Mouse (Mus musculus): ENCODE results near the gene Prrg2. TPM values are rescaled to one million over a fixed set of nuclear protein-coding genes. Genes with fewer than 3 reads are reported as not detected.
"Not testable (repeated sequence)": the region's sequence is repeated elsewhere in the genome, so short reads cannot be mapped to it uniquely, and the experiment has no call there.

The Prrg2 gene
- polyA plus RNA-seq, 1 experiment from 2014 or later = 20.5 TPM

GRCm38 (mm10) chr7:45026256-45026655 is 36.2 kb downstream of the Prrg2 start:
- no peaks in the 10 kb centered on the region for H3K27me3 ChIP-seq (replicated peaks)
- 63% methylated on average over 2 of the region's 2 CpGs for WGBS
- no peak overlapping the region; the same call in 1 of the 2 replicates for H3K27ac ChIP-seq

GRCm38 (mm10) chr7:45025601-45026220 is 36.8 kb downstream of the Prrg2 start:
- no peak for ATAC-seq (ENCODE audit: insufficient read depth, low FRiP score, low read depth)
- Histone ChIP-seq H3K4me1 (peaks cover 8% of the 10 kb centered on the region; the same call in 1 of the 2 replicates), H3K9ac (no peak overlapping the region), H3K36me3 (peaks cover 35% of the 10 kb centered on the region), H3K27me3 (replicated peaks) (no peaks in the 10 kb centered on the region), H3K27ac (peak overlapping the region; percentile 12; the same call in 1 of the 2 replicates), H3K4me2 (no peak overlapping the region), H3K9me3 (no peaks in the 10 kb centered on the region), H3K4me3 (replicated peaks) (no peak overlapping the region)
- WGBS = 66% methylated on average over 8 of the region's 8 CpGs

More at GRCm38 (mm10) chr7:45026256-45026655, 36.2 kb downstream of the Prrg2 start:
- H3K9ac ChIP-seq = no peak overlapping the region
- H3K4me2 ChIP-seq = no peak overlapping the region
- no peak for ATAC-seq (ENCODE audit: insufficient read depth, low FRiP score, low read depth)
- no peaks in the 10 kb centered on the region for H3K9me3 ChIP-seq
- peaks cover 41% of the 10 kb centered on the region for H3K36me3 ChIP-seq
- H3K4me1 ChIP-seq = peaks cover 5% of the 10 kb centered on the region; the same call in 1 of the 2 replicates
- no peak overlapping the region for H3K4me3 ChIP-seq (replicated peaks)

GRCm38 (mm10) chr7:45024281-45025248 is 37.9 kb downstream of the Prrg2 start:
- H3K9ac ChIP-seq = no peak overlapping the region

GRCm38 (mm10) chr7:45023711-45024110 is 38.8 kb downstream of the Prrg2 start:
- not testable (repeated sequence) for ATAC-seq (ENCODE audit: insufficient read depth, low FRiP score, low read depth); H3K9me3 ChIP-seq; H3K9ac ChIP-seq; H3K4me2 ChIP-seq; H3K27ac ChIP-seq; H3K27me3 ChIP-seq (replicated peaks); H3K4me3 ChIP-seq (replicated peaks)
- Histone ChIP-seq H3K4me1 (peaks cover 17% of the 10 kb centered on the region), H3K36me3 (peaks cover 17% of the 10 kb centered on the region)
- WGBS = 77% methylated on average over 5 of the region's 5 CpGs

More at GRCm38 (mm10) chr7:45024281-45025248, 37.9 kb downstream of the Prrg2 start:
- no peak overlapping the region for H3K27ac ChIP-seq
- no peak overlapping the region for H3K4me3 ChIP-seq (replicated peaks)
- H3K4me1 ChIP-seq = peaks cover 9% of the 10 kb centered on the region; the same call in 1 of the 2 replicates
- H3K36me3 ChIP-seq = peaks cover 24% of the 10 kb centered on the region
- H3K4me2 ChIP-seq = no peak overlapping the region
- WGBS = 82% methylated on average over 15 of the region's 15 CpGs
- ATAC-seq (ENCODE audit: insufficient read depth, low FRiP score, low read depth) = no peak
- H3K27me3 ChIP-seq (replicated peaks) = no peaks in the 10 kb centered on the region
- no peaks in the 10 kb centered on the region for H3K9me3 ChIP-seq

- H3K36me3 ChIP-seq = no peaks in the 10 kb centered on the region
- no peak for ATAC-seq (ENCODE audit: insufficient read depth, low FRiP score, low read depth)
- no peak overlapping the region for H3K27ac ChIP-seq
- no peak overlapping the region for H3K9ac ChIP-seq
- H3K9me3 ChIP-seq = no peaks in the 10 kb centered on the region
- peaks cover 18% of the 10 kb centered on the region for H3K4me1 ChIP-seq
- H3K4me2 ChIP-seq = no peak overlapping the region
- H3K27me3 ChIP-seq (replicated peaks) = no peaks in the 10 kb centered on the region
- 70% methylated on average over 9 of the region's 9 CpGs for WGBS
- no peak overlapping the region for H3K4me3 ChIP-seq (replicated peaks)
Measured at GRCm38 (mm10) chr7:45020225-45020624, 42.3 kb downstream of the Prrg2 start.

GRCm38 (mm10) chr7:45019031-45019571 is 43.4 kb downstream of the Prrg2 start:
- H3K9ac ChIP-seq = no peak overlapping the region; the same call in 1 of the 2 replicates

GRCm38 (mm10) chr7:45017242-45018061 is 45.0 kb downstream of the Prrg2 start, which contains the start of gene Rras:
Gene Rras (plus strand): TSS chr7:45017961.
- peaks cover 11% of the 10 kb centered on the region; the same call in 1 of the 2 replicates for H3K36me3 ChIP-seq
- H3K27ac ChIP-seq = peak within 1 kb of the TSS; percentile 100
- peak within 1 kb of the TSS; percentile 87 for H3K4me3 ChIP-seq (replicated peaks)
- peak within 1 kb of the TSS; percentile 90 for H3K4me2 ChIP-seq
- peak; percentile 91 for ATAC-seq (ENCODE audit: insufficient read depth, low FRiP score, low read depth)
- WGBS = under 1% methylated on average over 36 of the region's 36 CpGs
- no peaks in the 10 kb centered on the region for H3K9me3 ChIP-seq
- H3K4me1 ChIP-seq = peaks cover 30% of the 10 kb centered on the region
- H3K9ac ChIP-seq = peak within 1 kb of the TSS; percentile 60
- no peaks in the 10 kb centered on the region for H3K27me3 ChIP-seq (replicated peaks)

More at GRCm38 (mm10) chr7:45019031-45019571, 43.4 kb downstream of the Prrg2 start:
- no peak for ATAC-seq (ENCODE audit: insufficient read depth, low FRiP score, low read depth)
- Histone ChIP-seq H3K9me3 (no peaks in the 10 kb centered on the region), H3K27ac (peak overlapping the region; percentile 100), H3K4me2 (peak overlapping the region; percentile 90), H3K4me1 (peaks cover 22% of the 10 kb centered on the region), H3K36me3 (no peaks in the 10 kb centered on the region), H3K4me3 (replicated peaks) (peak overlapping the region; percentile 87), H3K27me3 (replicated peaks) (no peaks in the 10 kb centered on the region)
- WGBS = 35% methylated on average over 8 of the region's 8 CpGs

- peak overlapping the region; percentile 87 for H3K4me3 ChIP-seq (replicated peaks)
- no peak for ATAC-seq (ENCODE audit: insufficient read depth, low FRiP score, low read depth)
- peak overlapping the region; percentile 37; the same call in 1 of the 2 replicates for H3K9ac ChIP-seq
- peak overlapping the region; percentile 90 for H3K4me2 ChIP-seq
- no peaks in the 10 kb centered on the region for H3K27me3 ChIP-seq (replicated peaks)
- peaks cover 18% of the 10 kb centered on the region; the same call in 1 of the 2 replicates for H3K36me3 ChIP-seq
- H3K27ac ChIP-seq = peak overlapping the region; percentile 100
- H3K4me1 ChIP-seq = peaks cover 30% of the 10 kb centered on the region
- WGBS = 3% methylated on average over 4 of the region's 4 CpGs
- H3K9me3 ChIP-seq = no peaks in the 10 kb centered on the region
Measured at GRCm38 (mm10) chr7:45016761-45017160, 45.7 kb downstream of the Prrg2 start.

GRCm38 (mm10) chr7:45015957-45016612 is 46.4 kb downstream of the Prrg2 start, which contains the start of gene Scaf1:
Gene Scaf1 (minus strand): TSS chr7:45016363.
- Histone ChIP-seq H3K4me2 (peak within 1 kb of the TSS; percentile 90), H3K4me3 (replicated peaks) (peak within 1 kb of the TSS; percentile 87), H3K27ac (peak within 1 kb of the TSS; percentile 100), H3K9ac (peak within 1 kb of the TSS; percentile 88), H3K4me1 (peaks cover 30% of the 10 kb centered on the region), H3K36me3 (peaks cover 24% of the 10 kb centered on the region), H3K9me3 (no peaks in the 10 kb centered on the region), H3K27me3 (replicated peaks) (no peaks in the 10 kb centered on the region)
- under 1% methylated on average over 69 of the region's 69 CpGs for WGBS
- ATAC-seq (ENCODE audit: insufficient read depth, low FRiP score, low read depth) = peak; percentile 87

GRCm38 (mm10) chr7:45015344-45015956 is 47.0 kb downstream of the Prrg2 start:
- Histone ChIP-seq H3K36me3 (peaks cover 28% of the 10 kb centered on the region), H3K9ac (peak overlapping the region; percentile 88), H3K9me3 (no peaks in the 10 kb centered on the region), H3K4me1 (peaks cover 27% of the 10 kb centered on the region), H3K4me2 (peak overlapping the region; percentile 90), H3K27ac (peak overlapping the region; percentile 100), H3K4me3 (replicated peaks) (peak overlapping the region; percentile 87), H3K27me3 (replicated peaks) (no peaks in the 10 kb centered on the region)
- no peak for ATAC-seq (ENCODE audit: insufficient read depth, low FRiP score, low read depth)
- under 1% methylated on average over 20 of the region's 20 CpGs for WGBS
